Mouse (Mus musculus): Measurements from ENCODE around the gene Gm5741. TPM values are rescaled to one million over a fixed set of nuclear protein-coding genes. Genes with fewer than 3 reads are reported as not detected.

Gm5741 gene
- polyA plus RNA-seq, 1 experiment from 2014 or later: not detected

- H3K9ac ChIP-seq (ENCODE audit: low read depth, low read length): no peak overlapping the region
- peak; percentile 53 for TF ChIP-seq CTCF (IDR thresholded peaks at IDR 0.05; ENCODE audit: low read depth)
- H3K4me2 ChIP-seq (ENCODE audit: low read length): no peak overlapping the region
- H3K4me3 ChIP-seq (replicated peaks; ENCODE audit: low read depth, low read length): no peak overlapping the region
- WGBS: 83% methylated on average over 9 of the region's 9 CpGs
- no peak overlapping the region for H3K27ac ChIP-seq
- no peaks in the 10 kb centered on the region for H3K9me3 ChIP-seq (replicated peaks; ENCODE audit: low read length)
- peaks cover 3% of the 10 kb centered on the region; the same call in 1 of the 2 replicates for H3K4me1 ChIP-seq (replicated peaks; ENCODE audit: insufficient read depth, low read length)
- DNase-seq (ENCODE audit: low spot score) (peak; percentile 26), ATAC-seq (replicated peaks; ENCODE audit: low FRiP score, low read depth) (no peak)
- H3K27me3 ChIP-seq (ENCODE audit: insufficient read depth, low read length): no peaks in the 10 kb centered on the region
- peaks cover 25% of the 10 kb centered on the region for H3K36me3 ChIP-seq (ENCODE audit: insufficient read depth, low read length)
Observed at GRCm38 (mm10) chr8:85076001-85076400, 8.2 kb upstream of the Gm5741 start.

- no peak for TF ChIP-seq CTCF (IDR thresholded peaks at IDR 0.05; ENCODE audit: low read depth)
- Histone ChIP-seq H3K4me3 (replicated peaks; ENCODE audit: low read depth, low read length) (no peak overlapping the region), H3K9me3 (replicated peaks; ENCODE audit: low read length) (no peaks in the 10 kb centered on the region), H3K36me3 (ENCODE audit: insufficient read depth, low read length) (peaks cover 25% of the 10 kb centered on the region), H3K4me1 (replicated peaks; ENCODE audit: insufficient read depth, low read length) (peaks cover 8% of the 10 kb centered on the region; the same call in 1 of the 2 replicates), H3K9ac (ENCODE audit: low read depth, low read length) (no peak overlapping the region), H3K4me2 (ENCODE audit: low read length) (no peak overlapping the region), H3K27ac (no peak overlapping the region), H3K27me3 (ENCODE audit: insufficient read depth, low read length) (no peaks in the 10 kb centered on the region)
- ATAC-seq (replicated peaks; ENCODE audit: low FRiP score, low read depth) (no peak), DNase-seq (ENCODE audit: low spot score) (no peak)
- WGBS: 85% methylated on average over 10 of the region's 10 CpGs
Observed at GRCm38 (mm10) chr8:85074617-85075016, 6.8 kb upstream of the Gm5741 start.

DNA sequence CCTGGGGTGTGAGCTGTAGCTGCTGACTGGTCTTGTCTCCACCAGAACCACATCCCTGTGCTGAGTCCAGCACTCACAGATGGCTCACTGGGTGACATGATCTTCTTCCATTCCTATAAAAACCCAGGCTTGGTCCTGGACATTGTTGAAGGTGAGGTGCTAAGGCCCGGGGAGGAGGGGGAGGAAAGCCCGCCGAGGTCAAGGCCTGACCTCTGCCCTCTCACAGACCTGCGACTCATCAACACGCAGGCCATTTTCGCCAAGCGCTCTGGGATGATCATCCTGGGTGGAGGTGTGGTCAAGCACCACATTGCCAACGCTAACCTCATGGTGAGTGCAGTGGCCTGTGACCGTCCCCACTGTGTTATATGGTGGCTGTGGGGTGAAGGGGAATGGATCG, 6.4 kb upstream of the Gm5741 start:
- H3K4me3 ChIP-seq (replicated peaks; ENCODE audit: low read depth, low read length): no peak overlapping the region
- no peak overlapping the region for H3K9ac ChIP-seq (ENCODE audit: low read depth, low read length)
- peaks cover 25% of the 10 kb centered on the region for H3K36me3 ChIP-seq (ENCODE audit: insufficient read depth, low read length)
- DNase-seq (ENCODE audit: low spot score) (no peak), ATAC-seq (replicated peaks; ENCODE audit: low FRiP score, low read depth) (no peak)
- WGBS: 70% methylated on average over 10 of the region's 10 CpGs
- no peak overlapping the region for H3K27ac ChIP-seq
- no peaks in the 10 kb centered on the region for H3K9me3 ChIP-seq (replicated peaks; ENCODE audit: low read length)
- TF ChIP-seq CTCF (IDR thresholded peaks at IDR 0.05; ENCODE audit: low read depth): no peak
- no peaks in the 10 kb centered on the region for H3K27me3 ChIP-seq (ENCODE audit: insufficient read depth, low read length)
- H3K4me1 ChIP-seq (replicated peaks; ENCODE audit: insufficient read depth, low read length): 0 out of 2 replicates have a peak, but pooled peaks cover 8% of the 10 kb centered on the region
- H3K4me2 ChIP-seq (ENCODE audit: low read length): no peak overlapping the region

DNA sequence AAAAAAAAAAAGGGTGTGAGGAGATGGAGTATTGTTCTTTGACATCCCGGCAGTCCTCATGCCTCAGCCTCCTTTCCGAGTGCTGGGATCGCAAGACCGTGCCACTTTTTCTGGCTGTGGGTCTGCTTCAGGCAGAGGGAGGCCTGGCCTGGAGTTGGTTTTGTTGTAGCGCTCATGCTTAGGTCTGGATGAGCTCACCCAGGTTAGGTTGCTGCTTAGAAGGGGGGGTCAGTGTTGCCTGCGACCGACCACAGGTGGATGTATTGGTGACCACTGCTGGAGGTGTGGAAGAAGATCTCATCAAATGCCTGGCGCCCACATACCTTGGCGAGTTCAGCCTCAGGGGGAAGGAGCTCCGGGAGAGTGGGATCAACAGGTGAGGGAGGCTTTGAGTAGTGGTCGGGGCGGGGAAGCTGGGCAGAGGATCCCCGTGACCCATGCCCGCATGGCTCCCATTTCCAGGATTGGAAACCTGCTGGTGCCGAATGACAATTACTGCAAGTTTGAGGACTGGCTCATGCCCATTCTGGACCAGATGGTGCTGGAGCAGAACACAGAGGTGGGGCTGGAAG, 5.3 kb upstream of the Gm5741 start:
- TF ChIP-seq CTCF (IDR thresholded peaks at IDR 0.05; ENCODE audit: low read depth): no peak
- Histone ChIP-seq H3K4me1 (replicated peaks; ENCODE audit: insufficient read depth, low read length) (0 out of 2 replicates have a peak, but pooled peaks cover 8% of the 10 kb centered on the region), H3K27ac (no peak overlapping the region), H3K4me2 (ENCODE audit: low read length) (no peak overlapping the region), H3K9ac (ENCODE audit: low read depth, low read length) (no peak overlapping the region), H3K9me3 (replicated peaks; ENCODE audit: low read length) (no peaks in the 10 kb centered on the region), H3K27me3 (ENCODE audit: insufficient read depth, low read length) (no peaks in the 10 kb centered on the region), H3K36me3 (ENCODE audit: insufficient read depth, low read length) (peaks cover 27% of the 10 kb centered on the region), H3K4me3 (replicated peaks; ENCODE audit: low read depth, low read length) (no peak overlapping the region)
- no peak for ATAC-seq (replicated peaks; ENCODE audit: low FRiP score, low read depth)
- 90% methylated on average over 15 of the region's 15 CpGs for WGBS
- DNase-seq (ENCODE audit: low spot score): no peak

GRCm38 (mm10) chr8:85072364-85072929, 4.7 kb upstream of the Gm5741 start:
- DNase-seq (ENCODE audit: low spot score): no peak
- H3K4me3 ChIP-seq (replicated peaks; ENCODE audit: low read depth, low read length): peak overlapping the region; percentile 89
- no peaks in the 10 kb centered on the region for H3K27me3 ChIP-seq (ENCODE audit: insufficient read depth, low read length)
- TF ChIP-seq CTCF (IDR thresholded peaks at IDR 0.05; ENCODE audit: low read depth): no peak
- H3K4me1 ChIP-seq (replicated peaks; ENCODE audit: insufficient read depth, low read length): 0 out of 2 replicates have a peak, but pooled peaks cover 8% of the 10 kb centered on the region
- H3K9ac ChIP-seq (ENCODE audit: low read depth, low read length): peak overlapping the region; percentile 93
- H3K27ac ChIP-seq: peak overlapping the region; percentile 99
- 32% methylated on average over 9 of the region's 9 CpGs for WGBS
- no peak for ATAC-seq (replicated peaks; ENCODE audit: low FRiP score, low read depth)
- peak overlapping the region; percentile 71 for H3K4me2 ChIP-seq (ENCODE audit: low read length)
- no peaks in the 10 kb centered on the region for H3K9me3 ChIP-seq (replicated peaks; ENCODE audit: low read length)
- H3K36me3 ChIP-seq (ENCODE audit: insufficient read depth, low read length): peaks cover 27% of the 10 kb centered on the region

- WGBS: under 1% methylated on average over 68 of the region's 68 CpGs
- H3K27me3 ChIP-seq (ENCODE audit: insufficient read depth, low read length): no peaks in the 10 kb centered on the region
- no peaks in the 10 kb centered on the region for H3K9me3 ChIP-seq (replicated peaks; ENCODE audit: low read length)
- DNase-seq (ENCODE audit: low spot score) (peak; percentile 97), ATAC-seq (replicated peaks; ENCODE audit: low FRiP score, low read depth) (peak; percentile 85)
- 0 out of 2 replicates have a peak, but pooled peaks cover 8% of the 10 kb centered on the region for H3K4me1 ChIP-seq (replicated peaks; ENCODE audit: insufficient read depth, low read length)
- H3K4me2 ChIP-seq (ENCODE audit: low read length): peak within 1 kb of the TSS; percentile 71
- TF ChIP-seq CTCF (IDR thresholded peaks at IDR 0.05; ENCODE audit: low read depth): peak; percentile 34; the same call in 1 of the 2 replicates
- H3K4me3 ChIP-seq (replicated peaks; ENCODE audit: low read depth, low read length): peak within 1 kb of the TSS; percentile 89
- peaks cover 32% of the 10 kb centered on the region for H3K36me3 ChIP-seq (ENCODE audit: insufficient read depth, low read length)
- H3K9ac ChIP-seq (ENCODE audit: low read depth, low read length): peak within 1 kb of the TSS; percentile 93
- H3K27ac ChIP-seq: peak within 1 kb of the TSS; percentile 99
Observed at GRCm38 (mm10) chr8:85071514-85072281, 3.9 kb upstream of the Gm5741 start, which contains the start of gene Dhps. Dhps (plus strand) TSS chr8:85071757.

Data from kidney, postnatal 0 days (tissue).